Mouse (Mus musculus) ES-Bruce4 (cell line): ENCODE measurements at regions not wholly inside any gene's neighbourhood (a gene's known extent, or its start where the extent isn't known, plus 50 kb on each side); places are given as distances from the start of the nearest gene placed in this dataset.

Experiments used
- CTCF ChIP-seq: IDR thresholded peaks from one replicate; pipeline ENCODE4 v1.8.1; 2011; ENCODE audit warnings: low read depth, low read length
- EP300 ChIP-seq: IDR thresholded peaks from 2 replicates; pipeline ENCODE4 v1.6.1; 2011; ENCODE audit warnings: low read depth, low read length; ENCODE audit not compliant: insufficient read depth
- POLR2A ChIP-seq: IDR thresholded peaks from one replicate; pipeline ENCODE4 v1.8.1; 2011; ENCODE audit warnings: low read length; ENCODE audit not compliant: insufficient read depth

GRCm38 (mm10) chr2:33977151-33977550 is 89.4 kb upstream of the Mvb12b start:
- TF ChIP-seq CTCF, result no peak
- no peak for TF ChIP-seq POLR2A
- no peak for TF ChIP-seq EP300
